Mouse (Mus musculus) G1E (cell line): ENCODE results near the gene Top2a. TPM values are rescaled to one million over a fixed set of nuclear protein-coding genes. Genes with fewer than 3 reads are reported as not detected.

Source experiments
- ATAC-seq: 2 replicates; pipeline ENCODE4 v1.8.0; 2016; ENCODE audit warnings: mild to moderate bottlenecking; ENCODE audit not compliant: insufficient number of reproducible peaks, poor library complexity, low FRiP score, severe bottlenecking; ENCODE audit errors: extremely low read depth
- DNase-seq: peaks from one replicate; pipeline ENCODE4 v3.0.0; 2012; ENCODE audit warnings: low spot score
- H3K27me3 ChIP-seq: 2 replicates; pipeline ENCODE4 v1.6.1; 2012; ENCODE audit warnings: mild to moderate bottlenecking, low read length, inconsistent platforms; ENCODE audit not compliant: insufficient read depth
- H3K36me3 ChIP-seq: replicated peaks from 2 replicates; pipeline ENCODE3; 2012; ENCODE audit warnings: mild to moderate bottlenecking, inconsistent platforms
- H3K4me1 ChIP-seq: 2 replicates; pipeline ENCODE4 v1.6.1; 2012; ENCODE audit warnings: low read depth, low read length, inconsistent platforms, mixed read lengths; ENCODE audit not compliant: insufficient read depth
- H3K4me3 ChIP-seq: 2 replicates; pipeline ENCODE4 v1.5.1; 2012; ENCODE audit warnings: low read depth, mild to moderate bottlenecking, inconsistent platforms, low read length, moderate library complexity, mixed read lengths
- H3K9me3 ChIP-seq: replicated peaks from 2 replicates; pipeline ENCODE4 v1.6.1; 2012; ENCODE audit warnings: inconsistent platforms
- CTCF ChIP-seq: IDR thresholded peaks from 2 replicates; pipeline ENCODE4 v1.5.1; 2012; ENCODE audit warnings: low read depth, low read length, inconsistent platforms, mixed read lengths
- GATA1 ChIP-seq: IDR thresholded peaks from 2 replicates; pipeline ENCODE4 v1.6.1; 2012; ENCODE audit warnings: borderline replicate concordance, low read length, inconsistent platforms, mixed read lengths
- GATA2 ChIP-seq: IDR thresholded peaks from 2 replicates; pipeline ENCODE4 v1.6.1; 2012; ENCODE audit warnings: low read depth, low read length, inconsistent platforms, borderline replicate concordance
- POLR2AphosphoS5 ChIP-seq: IDR thresholded peaks from 2 replicates; pipeline ENCODE4 v1.6.1; 2012; ENCODE audit warnings: low read depth, low read length, inconsistent platforms; ENCODE audit not compliant: insufficient replicate concordance
- TAL1 ChIP-seq: conservative IDR thresholded peaks from 2 replicates; pipeline ENCODE4 v1.6.1; 2012; ENCODE audit warnings: low read depth, low read length, inconsistent platforms, mixed read lengths
- polyA plus RNA-seq: library from polyadenylated mRNA; stranded (reverse); fragments of >175 nt; gene quantifications from 2 replicates; pipeline ENCODE4 v1.2.3, GENCODE M21; 2012
- total RNA-seq, 2 experiments: library from RNA; stranded (forward) in 1 of 2; stranded (reverse) in 1 of 2; fragments of 200-1000 nt in 1 of 2; fragments of >200 nt in 1 of 2; fragmentation: Nextera tagmentation in 1 of 2; gene quantifications; 2 replicates each; pipeline ENCODE4 v1.2.3; 2014 to 2017

Top2a gene
- total and polyA plus RNA-seq, 3 experiments: 89.9 to 752 (median 497) TPM

DNA sequence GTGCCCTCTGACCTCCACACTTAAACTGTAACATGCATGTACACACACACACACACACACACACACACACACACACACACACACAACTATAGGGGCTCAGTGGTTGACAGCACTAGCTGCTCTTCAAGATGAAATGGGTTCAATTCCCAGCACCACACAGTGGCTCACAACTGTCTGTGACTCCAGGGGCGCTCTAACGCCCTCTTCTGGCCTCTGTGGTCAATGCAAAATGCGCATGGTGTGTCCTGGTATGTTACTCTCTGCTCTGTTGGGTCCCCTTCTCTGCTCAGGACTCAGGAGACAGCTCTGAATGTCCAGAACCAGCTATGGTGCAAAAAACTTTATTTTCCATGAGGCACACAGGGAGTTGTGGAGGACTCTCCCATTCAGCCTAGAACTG, 41.4 kb upstream of the Top2a start:
- H3K9me3 ChIP-seq: no peaks in the 10 kb centered on the region
- no peak overlapping the region for H3K4me3 ChIP-seq
- no peak for DNase-seq
- peaks cover 37% of the 10 kb centered on the region for H3K27me3 ChIP-seq
- H3K36me3 ChIP-seq: no peaks in the 10 kb centered on the region
- H3K4me1 ChIP-seq: peaks cover 34% of the 10 kb centered on the region
- no peak for ATAC-seq
- TF ChIP-seq GATA2 (no peak), TAL1 (no peak), CTCF (no peak), POLR2AphosphoS5 (no peak), GATA1 (no peak)

DNA sequence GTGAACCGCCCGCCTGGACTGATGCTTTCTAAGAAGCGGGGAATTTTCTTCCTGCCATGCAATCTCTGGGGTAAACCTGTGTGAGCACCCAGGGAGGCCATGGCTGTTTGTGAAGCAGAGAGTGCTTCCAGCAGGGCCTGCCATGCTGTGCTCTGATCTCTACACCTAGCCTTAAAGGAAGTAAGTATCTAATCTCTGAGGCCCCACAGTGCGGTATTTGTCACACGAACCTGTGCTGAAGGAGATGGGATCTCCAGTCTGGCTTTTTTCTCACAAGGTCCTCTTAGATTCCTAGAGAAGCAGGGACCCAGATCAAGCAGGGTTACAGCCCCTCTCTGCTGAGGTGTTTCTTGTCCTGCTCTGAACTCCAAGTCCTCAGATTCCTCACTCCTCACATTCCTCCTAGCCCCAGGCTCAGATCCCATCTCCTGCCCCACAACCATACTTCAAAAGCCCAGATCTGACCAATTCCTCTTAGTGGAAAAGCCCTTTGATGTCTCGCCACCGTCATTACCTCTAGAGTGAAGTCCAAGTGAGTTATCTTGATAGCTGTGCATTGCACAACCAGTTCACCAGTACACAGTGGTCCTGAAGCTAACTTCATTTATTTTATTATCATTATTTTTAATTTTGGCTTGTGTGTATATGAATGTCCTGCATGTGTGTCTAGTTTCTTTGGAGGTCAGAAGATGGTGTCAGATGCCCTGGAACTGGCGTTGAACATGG, 39.6 kb upstream of the Top2a start:
- Histone ChIP-seq H3K4me3 (no peak overlapping the region), H3K9me3 (no peaks in the 10 kb centered on the region), H3K4me1 (peaks cover 39% of the 10 kb centered on the region), H3K36me3 (no peaks in the 10 kb centered on the region), H3K27me3 (peaks cover 45% of the 10 kb centered on the region)
- ATAC-seq: no peak
- no peak for DNase-seq
- no peak for TF ChIP-seq TAL1
- no peak for TF ChIP-seq CTCF
- no peak for TF ChIP-seq POLR2AphosphoS5
- TF ChIP-seq GATA2: no peak
- no peak for TF ChIP-seq GATA1

DNA sequence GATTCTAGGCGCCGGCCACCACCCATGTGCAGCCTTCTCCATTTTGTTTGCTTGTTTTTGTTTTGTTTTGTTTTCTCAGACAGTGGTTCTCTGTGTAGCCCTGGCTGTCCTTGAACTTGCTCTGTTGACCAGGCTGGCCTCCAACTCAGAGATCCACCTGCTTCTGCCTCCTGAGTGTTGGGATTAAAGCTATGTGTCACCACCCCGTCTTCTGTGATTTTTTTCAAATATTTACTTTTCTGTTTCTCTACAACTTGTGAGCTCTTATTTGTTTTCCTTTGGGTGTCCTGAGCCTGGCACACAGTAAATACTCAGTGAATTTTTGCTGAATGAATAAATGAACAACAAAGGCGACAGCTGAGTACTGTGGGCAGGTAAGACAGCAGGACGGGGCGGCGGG, 38.7 kb upstream of the Top2a start:
- Histone ChIP-seq H3K4me3 (no peak overlapping the region), H3K27me3 (peaks cover 41% of the 10 kb centered on the region), H3K36me3 (no peaks in the 10 kb centered on the region), H3K4me1 (peaks cover 33% of the 10 kb centered on the region), H3K9me3 (no peaks in the 10 kb centered on the region)
- TF ChIP-seq POLR2AphosphoS5 (no peak), GATA2 (no peak), GATA1 (no peak), CTCF (no peak), TAL1 (no peak)
- no peak for ATAC-seq
- no peak for DNase-seq

DNA sequence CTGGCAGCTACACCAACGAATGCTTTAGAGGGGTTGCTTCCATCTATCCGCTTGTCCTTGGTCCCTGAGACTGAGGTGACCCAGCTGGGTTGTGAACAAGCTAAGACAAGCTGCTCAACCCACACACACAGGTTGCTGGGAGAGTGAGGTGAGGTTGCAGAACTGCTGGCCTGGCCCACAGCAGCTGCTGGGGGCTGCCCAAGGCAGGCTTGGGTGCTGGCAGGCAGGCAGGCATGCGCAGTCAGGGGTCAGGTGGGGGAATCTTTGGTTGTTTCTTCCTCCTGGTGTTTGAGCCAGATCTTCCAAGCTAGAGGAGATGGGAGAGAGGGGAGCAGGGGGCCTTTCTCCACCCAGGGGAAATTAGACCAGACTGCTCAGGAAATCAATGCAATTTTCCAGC, 36.4 kb upstream of the Top2a start:
- Histone ChIP-seq H3K27me3 (peaks cover 50% of the 10 kb centered on the region), H3K4me1 (peaks cover 24% of the 10 kb centered on the region), H3K4me3 (no peak overlapping the region), H3K9me3 (peaks cover 3% of the 10 kb centered on the region; the same call in 1 of the 2 replicates), H3K36me3 (no peaks in the 10 kb centered on the region)
- no peak for TF ChIP-seq CTCF
- TF ChIP-seq POLR2AphosphoS5: no peak
- no peak for TF ChIP-seq TAL1
- no peak for TF ChIP-seq GATA1
- no peak for TF ChIP-seq GATA2
- ATAC-seq: no peak
- no peak for DNase-seq

DNA sequence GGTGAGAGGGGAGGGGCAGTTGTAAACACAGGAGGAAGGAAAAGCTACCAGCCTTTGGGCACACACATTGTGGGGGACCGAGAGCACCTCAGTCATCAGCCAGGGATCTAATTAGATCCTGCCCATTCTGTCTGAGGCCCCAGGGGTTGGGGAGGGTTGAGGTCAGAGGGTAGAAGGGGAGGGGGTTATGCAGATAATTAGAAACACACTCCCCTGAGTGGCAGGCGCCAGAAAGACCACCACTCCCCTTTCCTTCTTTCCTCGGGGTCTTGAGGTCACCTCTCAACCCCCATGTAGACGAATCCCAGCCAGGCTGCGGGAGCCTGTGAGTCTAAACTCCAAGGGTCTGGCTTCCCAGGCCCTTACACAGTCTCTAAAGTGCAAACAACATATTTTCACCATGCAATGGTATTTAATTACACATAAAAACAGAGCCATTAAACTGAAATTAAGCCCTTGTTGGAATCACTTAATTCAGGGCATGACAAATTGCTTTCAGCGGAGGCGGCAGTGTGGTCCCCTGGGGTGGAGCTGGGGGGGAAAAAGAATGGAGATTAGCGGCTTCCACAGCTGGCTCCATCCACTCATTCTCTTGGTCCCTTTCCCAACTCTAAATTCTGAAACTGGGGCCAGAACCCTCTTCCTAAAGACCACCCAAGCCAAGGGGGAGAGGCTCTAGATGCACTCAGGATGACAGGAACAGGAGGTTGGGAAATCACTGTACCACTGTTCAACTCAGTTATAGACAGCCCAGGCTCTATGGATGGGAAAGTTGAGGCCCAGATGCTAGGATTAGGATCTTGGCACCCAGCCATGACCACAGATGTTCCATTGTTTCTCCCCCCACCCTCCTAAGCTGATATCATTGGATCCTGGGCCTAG, 31.8 kb upstream of the Top2a start:
- Histone ChIP-seq H3K27me3 (peaks cover 57% of the 10 kb centered on the region), H3K9me3 (peaks cover 3% of the 10 kb centered on the region; the same call in 1 of the 2 replicates)
- no peak for ATAC-seq

DNA sequence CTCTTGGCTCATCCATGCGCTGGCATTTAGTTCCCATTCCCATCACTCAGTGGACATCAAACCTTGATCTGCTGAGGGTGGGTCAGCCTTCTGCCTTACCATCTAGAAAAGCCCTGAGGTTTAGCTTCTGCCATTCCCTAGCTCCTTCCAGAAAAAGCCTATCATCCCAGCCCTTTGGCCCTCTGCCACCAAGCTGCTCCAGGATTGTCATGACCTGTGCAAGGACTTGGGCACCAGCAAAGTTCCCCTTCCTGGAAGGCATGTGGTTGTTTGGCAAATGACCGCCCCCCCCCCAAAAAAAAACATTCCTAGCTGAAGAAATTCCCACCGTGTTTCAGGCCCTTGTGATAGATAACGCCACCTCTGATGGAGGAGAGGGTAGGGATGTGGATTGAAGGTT, 31.2 kb upstream of the Top2a start:
- TF ChIP-seq CTCF (no peak), TAL1 (no peak), POLR2AphosphoS5 (no peak), GATA2 (no peak), GATA1 (no peak)
- H3K4me1 ChIP-seq: peaks cover 4% of the 10 kb centered on the region
- H3K27me3 ChIP-seq: peaks cover 53% of the 10 kb centered on the region
- H3K36me3 ChIP-seq: no peaks in the 10 kb centered on the region
- H3K4me3 ChIP-seq: no peak overlapping the region
- peaks cover 3% of the 10 kb centered on the region; the same call in 1 of the 2 replicates for H3K9me3 ChIP-seq
- no peak for DNase-seq
- no peak for ATAC-seq

More for the DNA sequence above, 31.8 kb upstream of the Top2a start:
- no peak for DNase-seq
- Histone ChIP-seq H3K4me1 (peaks cover 6% of the 10 kb centered on the region), H3K4me3 (no peak overlapping the region), H3K36me3 (no peaks in the 10 kb centered on the region)
- TF ChIP-seq GATA1 (no peak), GATA2 (no peak), POLR2AphosphoS5 (no peak), CTCF (no peak), TAL1 (no peak)
